In genomic region chr4:136924529-136924928, GRCm38 (mm10) we compare ENCODE assay signal across 8 mouse cellular contexts. TPM values are rescaled to one million over a fixed set of nuclear protein-coding genes. Genes with fewer than 3 reads are reported as not detected.
DNase-seq lines count a peak whose midpoint lies in the region; ATAC-seq and TF ChIP-seq lines count a peak whose summit lies in the region.

No protein-coding gene starts in this region.

- H3K9ac ChIP-seq in forebrain, embryonic 16.5 days (replicated peaks; ENCODE audit: low read depth, low read length), result no peak overlapping the region
- H3K9ac ChIP-seq in forebrain, postnatal 0 days, result no peak overlapping the region

- no peaks in the 10 kb centered on the region for H3K36me3 ChIP-seq in forebrain, embryonic 10.5 days (replicated peaks)
- H3K36me3 ChIP-seq in forebrain, embryonic 16.5 days (ENCODE audit: control insufficient read depth, insufficient read depth), result no peaks in the 10 kb centered on the region
- H3K36me3 ChIP-seq in forebrain, postnatal 0 days (ENCODE audit: insufficient read depth), result no peaks in the 10 kb centered on the region

- no peak overlapping the region for H3K4me3 ChIP-seq in forebrain, embryonic 10.5 days
- no peak overlapping the region for H3K4me3 ChIP-seq in forebrain, embryonic 16.5 days (replicated peaks; ENCODE audit: low read length)
- H3K4me3 ChIP-seq in forebrain, postnatal 0 days (ENCODE audit: low read depth, low read length), result no peak overlapping the region

- no peak for TF ChIP-seq CTCF in forebrain, postnatal 0 days (IDR thresholded peaks at IDR 0.05; ENCODE audit: low read depth)

- H3K27me3 ChIP-seq in forebrain, embryonic 10.5 days (ENCODE audit: poor library complexity, severe bottlenecking), result peaks cover 55% of the 10 kb centered on the region
- peaks cover 23% of the 10 kb centered on the region for H3K27me3 ChIP-seq in forebrain, embryonic 16.5 days (replicated peaks; ENCODE audit: control insufficient read depth, insufficient read depth, low read length)
- H3K27me3 ChIP-seq in forebrain, postnatal 0 days (ENCODE audit: insufficient read depth, low read length), result peaks cover 8% of the 10 kb centered on the region; the same call in 1 of the 2 replicates

- no peak overlapping the region for H3K27ac ChIP-seq in forebrain, embryonic 10.5 days
- no peak overlapping the region for H3K27ac ChIP-seq in forebrain, embryonic 16.5 days (ENCODE audit: low read length)
- H3K27ac ChIP-seq in forebrain, postnatal 0 days (ENCODE audit: low read depth, low read length), result no peak overlapping the region

- ATAC-seq in forebrain, embryonic 16.5 days, result no peak
- ATAC-seq in forebrain, postnatal 0 days, result no peak

- no peaks in the 10 kb centered on the region for H3K9me3 ChIP-seq in forebrain, embryonic 10.5 days
- H3K9me3 ChIP-seq in forebrain, embryonic 16.5 days (ENCODE audit: control insufficient read depth, low read length), result no peaks in the 10 kb centered on the region
- no peaks in the 10 kb centered on the region for H3K9me3 ChIP-seq in forebrain, postnatal 0 days (ENCODE audit: low read length)

- H3K4me2 ChIP-seq in forebrain, embryonic 16.5 days (ENCODE audit: low read length), result no peak overlapping the region
- no peak overlapping the region for H3K4me2 ChIP-seq in forebrain, postnatal 0 days (ENCODE audit: low read depth)

- WGBS in forebrain, embryonic 10.5 days, result 5% methylated on average over 6 of the region's 6 CpGs
- WGBS in forebrain, embryonic 16.5 days, result 4% methylated on average over 6 of the region's 6 CpGs
- 10% methylated on average over 6 of the region's 6 CpGs for WGBS in forebrain, postnatal 0 days

- H3K4me1 ChIP-seq in forebrain, embryonic 10.5 days, result peaks cover 15% of the 10 kb centered on the region
- peaks cover 5% of the 10 kb centered on the region; the same call in 1 of the 2 replicates for H3K4me1 ChIP-seq in forebrain, embryonic 16.5 days (replicated peaks; ENCODE audit: control insufficient read depth, insufficient read depth, low read length)
- no peaks in the 10 kb centered on the region for H3K4me1 ChIP-seq in forebrain, postnatal 0 days (ENCODE audit: insufficient read depth)

- DNase-seq in forebrain, embryonic 10.5 days (ENCODE audit: extremely low spot score, low spot score), result peak; percentile 71
- peak; percentile 71 for DNase-seq in 3T3-L1 (ENCODE audit: low read depth, low spot score)
- peak; percentile 53 to 55 for DNase-seq in adrenal gland, postnatal 4 days (ENCODE audit: low spot score in 2 of 2)
- peak; percentile 51 for DNase-seq in induced T-regulatory cell, adult 2 months (ENCODE audit: low read depth)
- peak; percentile 64 to 78 for DNase-seq in lung, postnatal 4 days
- peak; percentile 75 for DNase-seq in urinary bladder, postnatal 25 days (ENCODE audit: low spot score)
- no peak for DNase-seq in forebrain, postnatal 0 days

RNA-seq across cellular contexts. Expression of gene C1qa, which starts 25.9 kb away (rescaled TPM):
- 4.5 TPM in 2 replicates for polyA plus RNA-seq in forebrain, embryonic 10.5 days (2016; fragmentation: Nextera tagmentation; extraction: Ambion mirVana)
- 16.8 and 24.6 TPM in 2 replicates for polyA plus RNA-seq in forebrain, embryonic 16.5 days (2015; fragmentation: Nextera tagmentation; extraction: Ambion mirVana)
- 10 to 100 TPM; 49.1 to 55.4 TPM for total RNA-seq in adrenal gland, postnatal 4 days (2021)
- total RNA-seq in forebrain, postnatal 0 days (2014; rRNA removed), result 47.7 and 53.1 TPM in 2 replicates
- 42.2 and 43.5 TPM in 2 replicates for polyA plus RNA-seq in forebrain, postnatal 0 days (2015; fragmentation: Nextera tagmentation; extraction: Ambion mirVana)

RNA-seq across cellular contexts. Expression of gene C1qc, which starts 31.7 kb away (rescaled TPM):
- polyA plus RNA-seq in forebrain, embryonic 10.5 days (2016; fragmentation: Nextera tagmentation; extraction: Ambion mirVana), result 5.0 and 6.9 TPM in 2 replicates
- polyA plus RNA-seq in forebrain, embryonic 16.5 days (2015; fragmentation: Nextera tagmentation; extraction: Ambion mirVana), result 13.9 and 17.6 TPM in 2 replicates
- 10 to 100 TPM; 37.0 to 49.0 TPM for total RNA-seq in adrenal gland, postnatal 4 days (2021)
- total RNA-seq in forebrain, postnatal 0 days (2014; rRNA removed), result 61.9 and 64.6 TPM in 2 replicates
- polyA plus RNA-seq in forebrain, postnatal 0 days (2015; fragmentation: Nextera tagmentation; extraction: Ambion mirVana), result 46.1 and 49.3 TPM in 2 replicates

RNA-seq across cellular contexts. Expression of gene Epha8, which starts 32.1 kb away (rescaled TPM):
- polyA plus RNA-seq in forebrain, embryonic 10.5 days (2016; fragmentation: Nextera tagmentation; extraction: Ambion mirVana), result 0.46 and 0.60 TPM in 2 replicates
- 3.7 and 6.7 TPM in 2 replicates for polyA plus RNA-seq in forebrain, embryonic 16.5 days (2015; fragmentation: Nextera tagmentation; extraction: Ambion mirVana)
- under 1 TPM; 0.59 to 0.62 TPM for total RNA-seq in adrenal gland, postnatal 4 days (2021)
- total RNA-seq in forebrain, postnatal 0 days (2014; rRNA removed), result 20.5 and 23.9 TPM in 2 replicates
- 6.6 and 9.5 TPM in 2 replicates for polyA plus RNA-seq in forebrain, postnatal 0 days (2015; fragmentation: Nextera tagmentation; extraction: Ambion mirVana)

RNA-seq across cellular contexts. Expression of gene C1qb, which starts 38.5 kb away (rescaled TPM):
- 15.1 and 15.5 TPM in 2 replicates for polyA plus RNA-seq in forebrain, embryonic 10.5 days (2016; fragmentation: Nextera tagmentation; extraction: Ambion mirVana)
- 24.1 and 32.0 TPM in 2 replicates for polyA plus RNA-seq in forebrain, embryonic 16.5 days (2015; fragmentation: Nextera tagmentation; extraction: Ambion mirVana)
- total RNA-seq in adrenal gland, postnatal 4 days (2021), result 10 to 100 TPM; 47.0 to 59.8 TPM
- 53.9 and 57.1 TPM in 2 replicates for total RNA-seq in forebrain, postnatal 0 days (2014; rRNA removed)
- 67.4 and 78.2 TPM in 2 replicates for polyA plus RNA-seq in forebrain, postnatal 0 days (2015; fragmentation: Nextera tagmentation; extraction: Ambion mirVana)
